21 mouse cellular contexts compared by ENCODE assay signal in genomic region chr10:86836784-86837183, GRCm38 (mm10). TPM values are rescaled to one million over a fixed set of nuclear protein-coding genes. Genes with fewer than 3 reads are reported as not detected.
DNase-seq lines count a peak whose midpoint lies in the region; ATAC-seq and TF ChIP-seq lines count a peak whose summit lies in the region.
"Had no signal": no experiment of that assay in that cellular context is flagged by ENCODE, and none has a peak within 500 bp of the region (broad histone marks: within the 10 kb centered on the region; RNA-seq: fewer than 3 reads in every experiment).

No protein-coding gene starts in this region.

- 59% methylated on average over 4 of the region's 4 CpGs for WGBS in forebrain, embryonic 14.5 days
- WGBS in forebrain, embryonic 10.5 days: 85% methylated on average over 4 of the region's 4 CpGs
- WGBS in lung, adult 2 months: 63% methylated on average over 4 of the region's 4 CpGs
- 81% methylated on average over 4 of the region's 4 CpGs for WGBS in kidney, embryonic 15.5 days

- H3K9me3 ChIP-seq in forebrain, embryonic 14.5 days (replicated peaks; ENCODE audit: control insufficient read depth, low read length): no peaks in the 10 kb centered on the region
- H3K9me3 ChIP-seq in forebrain, embryonic 10.5 days: no peaks in the 10 kb centered on the region
- no peaks in the 10 kb centered on the region for H3K9me3 ChIP-seq in kidney, embryonic 15.5 days (replicated peaks)
- H3K9me3 ChIP-seq: embryonic facial prominence, embryonic 15.5 days; heart, embryonic 10.5 days; hindbrain, embryonic 13.5 days; intestine, embryonic 15.5 days had no signal

- H3K27me3 ChIP-seq in forebrain, embryonic 14.5 days (replicated peaks; ENCODE audit: control insufficient read depth, insufficient read depth, low read length): no peaks in the 10 kb centered on the region
- no peaks in the 10 kb centered on the region for H3K27me3 ChIP-seq in forebrain, embryonic 10.5 days (ENCODE audit: poor library complexity, severe bottlenecking)
- no peaks in the 10 kb centered on the region for H3K27me3 ChIP-seq in kidney, embryonic 15.5 days
- H3K27me3 ChIP-seq: embryonic facial prominence, embryonic 15.5 days; hindbrain, embryonic 13.5 days; intestine, embryonic 15.5 days had no signal

- no peak for TF ChIP-seq CTCF in brain, embryonic 14.5 days (IDR thresholded peaks at IDR 0.05; ENCODE audit: borderline replicate concordance, extremely low read depth, insufficient read depth, insufficient read length)
- TF ChIP-seq CTCF in lung, adult 2 months (IDR thresholded peaks at IDR 0.05; ENCODE audit: insufficient read depth, low read length): no peak

- DNase-seq in forebrain, embryonic 14.5 days (ENCODE audit: low spot score): peak; percentile 69
- DNase-seq in forebrain, embryonic 10.5 days (ENCODE audit: extremely low spot score, low spot score): no peak
- DNase-seq in brain, embryonic 14.5 days (ENCODE audit: low read depth): peak; percentile 80
- peak; percentile 31 for DNase-seq in lung, adult 2 months
- peak; percentile 44 for DNase-seq in lung, postnatal 10 days
- no peak for DNase-seq in testis, postnatal 10 days (ENCODE audit: low spot score)
- DNase-seq in frontal cortex, postnatal 10 days (ENCODE audit: low spot score in 2 of 2): no peak
- DNase-seq: adrenal gland, postnatal 10 days; cerebellum, adult 11 months; cerebellum, adult 8-10 months; cerebellum, postnatal 14 days; embryo, embryonic 11 days; heart, adult 18-20 months; heart, postnatal 10 days; heart, postnatal 4 days had no signal

- H3K4me1 ChIP-seq in forebrain, embryonic 14.5 days (ENCODE audit: control insufficient read depth, insufficient read depth, low read length): no peaks in the 10 kb centered on the region
- H3K4me1 ChIP-seq in forebrain, embryonic 10.5 days: peaks cover 7% of the 10 kb centered on the region; the same call in 1 of the 2 replicates
- 0 out of 2 replicates have a peak, but pooled peaks cover 3% of the 10 kb centered on the region for H3K4me1 ChIP-seq in lung, adult 2 months (ENCODE audit: control insufficient read depth, insufficient read depth, low read length)
- H3K4me1 ChIP-seq in kidney, embryonic 15.5 days: no peaks in the 10 kb centered on the region
- H3K4me1 ChIP-seq: embryonic facial prominence, embryonic 15.5 days; hindbrain, embryonic 13.5 days; intestine, embryonic 15.5 days had no signal

- H3K4me2 ChIP-seq in forebrain, embryonic 14.5 days (ENCODE audit: low read length): no peak overlapping the region
- no peak overlapping the region for H3K4me2 ChIP-seq in kidney, embryonic 15.5 days
- H3K4me2 ChIP-seq: embryonic facial prominence, embryonic 15.5 days; hindbrain, embryonic 13.5 days; intestine, embryonic 15.5 days had no signal

- 0 out of 2 replicates have a peak, but pooled peaks cover 5% of the 10 kb centered on the region for H3K36me3 ChIP-seq in forebrain, embryonic 14.5 days (ENCODE audit: control insufficient read depth, insufficient read depth, low read length)
- H3K36me3 ChIP-seq in forebrain, embryonic 10.5 days (replicated peaks): peaks cover 13% of the 10 kb centered on the region; the same call in 1 of the 2 replicates
- H3K36me3 ChIP-seq in kidney, embryonic 15.5 days: peaks cover 15% of the 10 kb centered on the region
- H3K36me3 ChIP-seq: intestine, embryonic 15.5 days had no signal

- peak; percentile 75 for ATAC-seq in forebrain, embryonic 14.5 days
- no peak for ATAC-seq in kidney, embryonic 15.5 days (replicated peaks; ENCODE audit: low FRiP score)
- ATAC-seq: intestine, embryonic 15.5 days had no signal

- H3K27ac ChIP-seq in forebrain, embryonic 14.5 days (ENCODE audit: low read depth, low read length): no peak overlapping the region
- H3K27ac ChIP-seq in forebrain, embryonic 10.5 days: no peak overlapping the region
- H3K27ac ChIP-seq in kidney, embryonic 15.5 days: no peak overlapping the region
- H3K27ac ChIP-seq: embryonic facial prominence, embryonic 15.5 days; heart, embryonic 10.5 days; hindbrain, embryonic 13.5 days; intestine, embryonic 15.5 days had no signal

- no peak overlapping the region for H3K9ac ChIP-seq in forebrain, embryonic 14.5 days (ENCODE audit: low read length)
- H3K9ac ChIP-seq in kidney, embryonic 15.5 days: no peak overlapping the region
- H3K9ac ChIP-seq: embryonic facial prominence, embryonic 15.5 days; hindbrain, embryonic 13.5 days; intestine, embryonic 15.5 days had no signal

- no peak for TF ChIP-seq POLR2A in brain, embryonic 14.5 days (IDR thresholded peaks at IDR 0.05; ENCODE audit: borderline replicate concordance, extremely low read depth, insufficient read depth, insufficient read length, poor library complexity, severe bottlenecking)
- no peak for TF ChIP-seq POLR2A in lung, adult 2 months (IDR thresholded peaks at IDR 0.05; ENCODE audit: borderline replicate concordance, extremely low read depth, low read depth, low read length)

- H3K4me3 ChIP-seq in forebrain, embryonic 14.5 days (ENCODE audit: low read depth, low read length): no peak overlapping the region
- H3K4me3 ChIP-seq in forebrain, embryonic 10.5 days: no peak overlapping the region
- H3K4me3 ChIP-seq in lung, adult 2 months (replicated peaks; ENCODE audit: extremely low read depth, low read depth, low read length): no peak overlapping the region
- no peak overlapping the region for H3K4me3 ChIP-seq in kidney, embryonic 15.5 days (replicated peaks)
- H3K4me3 ChIP-seq: embryonic facial prominence, embryonic 15.5 days; erythroblast, embryonic 14.5 days; heart, embryonic 10.5 days; hindbrain, embryonic 13.5 days; intestine, embryonic 15.5 days had no signal

RNA-seq across cellular contexts. Expression of gene Nt5dc3, which starts 58.0 kb away (rescaled TPM):
- 6.7 and 7.6 TPM in 2 replicates for polyA plus RNA-seq in forebrain, embryonic 14.5 days (2014; fragmentation: Nextera tagmentation; extraction: Ambion mirVana)
- 0.62 and 1.0 TPM in 2 replicates for polyA plus RNA-seq in forebrain, embryonic 10.5 days (2016; fragmentation: Nextera tagmentation; extraction: Ambion mirVana)
- polyA plus RNA-seq in brain, embryonic 14.5 days (2012; rRNA removed): 37.5 and 47.7 TPM in 2 replicates
- polyA plus RNA-seq in lung, adult 2 months (2012; rRNA removed): 8.6 and 12.8 TPM in 2 replicates
- 1.2 and 1.4 TPM in 2 replicates for polyA plus RNA-seq in kidney, embryonic 15.5 days (2015; fragmentation: Nextera tagmentation; extraction: Ambion mirVana)

Comparison
In these comparisons a context has a peak if more than half of its experiments do, and no peak if none do; other contexts are left out.
1. DNase-seq: peak in forebrain, embryonic 14.5 days (single experiment), brain, embryonic 14.5 days (single experiment), lung, adult 2 months (single experiment) and lung, postnatal 10 days (single experiment); none in forebrain, embryonic 10.5 days (single experiment), testis, postnatal 10 days (single experiment) and frontal cortex, postnatal 10 days (0 of 2).